Mouse (Mus musculus) thymus, adult 2 months (tissue): ENCODE results near the gene S100a1. TPM values are rescaled to one million over a fixed set of nuclear protein-coding genes. Genes with fewer than 3 reads are reported as not detected.

Experiments
- DNase-seq: peaks from one replicate; pipeline ENCODE4 v3.0.0; 2021
- H3K27ac ChIP-seq: fragments of 200-500 bp; 2 replicates; pipeline ENCODE4 v1.5.1; 2012; ENCODE audit warnings: low read length, control low read depth; ENCODE audit not compliant: control insufficient read depth, insufficient read depth
- H3K27me3 ChIP-seq: fragments of 200-500 bp; 2 replicates; pipeline ENCODE4 v1.6.1; 2012; ENCODE audit warnings: mild to moderate bottlenecking, low read length, moderate library complexity, mixed read lengths; ENCODE audit not compliant: control insufficient read depth, insufficient read depth
- H3K36me3 ChIP-seq: fragments of 200-500 bp; 2 replicates; pipeline ENCODE4 v1.6.1; 2012; ENCODE audit warnings: mild to moderate bottlenecking, low read length, moderate library complexity; ENCODE audit not compliant: control insufficient read depth, insufficient read depth
- H3K4me1 ChIP-seq: fragments of 200-500 bp; replicated peaks from 2 replicates; pipeline ENCODE4 v1.6.1; 2012; ENCODE audit warnings: low read length; ENCODE audit not compliant: control insufficient read depth, insufficient read depth
- H3K4me3 ChIP-seq: fragments of 200-500 bp; 2 replicates; pipeline ENCODE4 v1.5.1; 2012; ENCODE audit warnings: mild to moderate bottlenecking, low read length, control low read depth, moderate library complexity; ENCODE audit not compliant: control insufficient read depth, insufficient read depth
- CTCF ChIP-seq: fragments of 200-500 bp; IDR thresholded peaks from 2 replicates; pipeline ENCODE4 v1.5.1; 2012; ENCODE audit warnings: mild to moderate bottlenecking, control low read depth, low read length, moderate library complexity, borderline replicate concordance; ENCODE audit not compliant: control insufficient read depth, poor library complexity, insufficient read depth; ENCODE audit errors: extremely low read depth
- POLR2A ChIP-seq: fragments of 200-500 bp; IDR thresholded peaks from 2 replicates; pipeline ENCODE4 v1.6.1; 2012; ENCODE audit warnings: mild to moderate bottlenecking, low read length, control low read depth, moderate library complexity; ENCODE audit not compliant: control insufficient read depth, poor library complexity, insufficient read depth; ENCODE audit errors: extremely low read depth
- WGBS: fragments of 180-500 bp; shearing (Covaris S2); methylation state at CpG from one replicate; pipeline ENCODE4 v1.1.7; 2018; 5-methylcytosine and 5-hydroxymethylcytosine counted together
- polyA plus RNA-seq: library from polyadenylated mRNA; depleted of rRNA; stranded (reverse); fragments of >200 nt; gene quantifications from 2 replicates; pipeline ENCODE4 v1.2.3, GENCODE M21; 2012

S100a1 gene
- polyA plus RNA-seq, 1 experiment = 122 TPM

- H3K27ac ChIP-seq = no peak overlapping the region
- H3K27me3 ChIP-seq = no peaks in the 10 kb centered on the region
- no peaks in the 10 kb centered on the region for H3K4me1 ChIP-seq
- H3K4me3 ChIP-seq = no peak overlapping the region
- TF ChIP-seq CTCF (no peak), POLR2A (no peak)
- WGBS = 95% methylated on average over 4 of the region's 4 CpGs
- DNase-seq = no peak
- H3K36me3 ChIP-seq = no peaks in the 10 kb centered on the region
These were observed 26.7 kb upstream of the S100a1 start for GRCm38 (mm10) chr3:90540904-90541303.

GRCm38 (mm10) chr3:90537905-90538296 lies 23.7 kb upstream of the S100a1 start:
- no peak for TF ChIP-seq CTCF
- TF ChIP-seq POLR2A = no peak
- Histone ChIP-seq H3K4me3 (peak overlapping the region; percentile 2; the same call in 1 of the 2 replicates), H3K36me3 (no peaks in the 10 kb centered on the region), H3K4me1 (no peaks in the 10 kb centered on the region), H3K27ac (no peak overlapping the region), H3K27me3 (no peaks in the 10 kb centered on the region)
- 88% methylated on average over 5 of the region's 5 CpGs for WGBS
- no peak for DNase-seq

- 89% methylated on average over 10 of the region's 10 CpGs for WGBS
- H3K4me3 ChIP-seq = peak within 1 kb of the TSS; percentile 2; the same call in 1 of the 2 replicates
- no peak for DNase-seq
- H3K27ac ChIP-seq = no peak within 1 kb of the TSS
- H3K27me3 ChIP-seq = no peaks in the 10 kb centered on the region
- H3K36me3 ChIP-seq = no peaks in the 10 kb centered on the region
- H3K4me1 ChIP-seq = no peaks in the 10 kb centered on the region
- TF ChIP-seq CTCF (no peak), POLR2A (no peak)
These were observed 23.1 kb upstream of the S100a1 start, which contains the start of gene S100a16 for GRCm38 (mm10) chr3:90537141-90537904. Gene S100a16 (plus strand): TSS chr3:90537254.

GRCm38 (mm10) chr3:90535446-90535845 lies 21.3 kb upstream of the S100a1 start:
- no peaks in the 10 kb centered on the region for H3K27me3 ChIP-seq
- no peak for DNase-seq
- WGBS = 76% methylated on average over 1 of the region's 1 CpGs
- no peaks in the 10 kb centered on the region for H3K4me1 ChIP-seq
- TF ChIP-seq POLR2A (no peak), CTCF (no peak)
- H3K4me3 ChIP-seq = no peak overlapping the region
- no peaks in the 10 kb centered on the region for H3K36me3 ChIP-seq
- H3K27ac ChIP-seq = no peak overlapping the region

- 90% methylated on average over 5 of the region's 5 CpGs for WGBS
- Histone ChIP-seq H3K4me3 (no peak overlapping the region), H3K27me3 (no peaks in the 10 kb centered on the region), H3K27ac (no peak overlapping the region), H3K4me1 (no peaks in the 10 kb centered on the region), H3K36me3 (no peaks in the 10 kb centered on the region)
- no peak for DNase-seq
- TF ChIP-seq POLR2A (no peak), CTCF (no peak)
These were observed 17.5 kb upstream of the S100a1 start for GRCm38 (mm10) chr3:90531713-90532112.

GRCm38 (mm10) chr3:90527291-90527873 lies 13.2 kb upstream of the S100a1 start:
- H3K27me3 ChIP-seq = no peaks in the 10 kb centered on the region
- 94% methylated on average over 7 of the region's 7 CpGs for WGBS
- peaks cover 3% of the 10 kb centered on the region; the same call in 1 of the 2 replicates for H3K36me3 ChIP-seq
- H3K4me1 ChIP-seq = no peaks in the 10 kb centered on the region
- H3K4me3 ChIP-seq = no peak overlapping the region
- TF ChIP-seq POLR2A (no peak), CTCF (no peak)
- H3K27ac ChIP-seq = no peak overlapping the region
- no peak for DNase-seq
